Mouse (Mus musculus): Measurements from ENCODE around the gene Fgfr2.

DNA sequence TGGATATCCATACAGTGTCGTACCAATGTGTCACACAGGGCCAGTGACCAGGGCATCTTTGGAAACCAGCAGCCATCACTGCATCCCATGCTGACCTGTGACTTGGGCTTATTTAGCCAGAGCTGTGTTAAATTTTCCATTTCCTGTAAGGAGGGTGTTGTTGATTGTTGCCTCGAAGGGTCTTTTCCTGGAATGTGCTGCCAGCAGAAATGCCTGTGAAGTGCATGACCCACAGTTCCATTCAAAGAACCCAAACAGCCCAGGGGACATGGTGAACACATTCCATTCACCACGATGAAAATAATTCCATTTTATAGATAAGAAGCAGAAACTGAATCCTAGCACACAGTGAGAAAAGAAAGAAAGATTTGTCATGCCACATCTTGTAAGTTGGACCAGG, 764.9 kb downstream of the Fgfr2 start:
- TF ChIP-seq POLR2A (IDR thresholded peaks at IDR 0.05; ENCODE audit: low read depth, low read length) (no peak), CTCF (IDR thresholded peaks at IDR 0.05; ENCODE audit: borderline replicate concordance, insufficient read depth, low read length) (no peak)
